Mouse (Mus musculus) lung, postnatal 4 days (tissue): Measurements from ENCODE around the gene Dlk2.

ENCODE experiments used
- DNase-seq, 2 experiments: peaks; one replicate each; pipeline ENCODE4 v3.0.0; 2021

Dlk2 gene

DNA sequence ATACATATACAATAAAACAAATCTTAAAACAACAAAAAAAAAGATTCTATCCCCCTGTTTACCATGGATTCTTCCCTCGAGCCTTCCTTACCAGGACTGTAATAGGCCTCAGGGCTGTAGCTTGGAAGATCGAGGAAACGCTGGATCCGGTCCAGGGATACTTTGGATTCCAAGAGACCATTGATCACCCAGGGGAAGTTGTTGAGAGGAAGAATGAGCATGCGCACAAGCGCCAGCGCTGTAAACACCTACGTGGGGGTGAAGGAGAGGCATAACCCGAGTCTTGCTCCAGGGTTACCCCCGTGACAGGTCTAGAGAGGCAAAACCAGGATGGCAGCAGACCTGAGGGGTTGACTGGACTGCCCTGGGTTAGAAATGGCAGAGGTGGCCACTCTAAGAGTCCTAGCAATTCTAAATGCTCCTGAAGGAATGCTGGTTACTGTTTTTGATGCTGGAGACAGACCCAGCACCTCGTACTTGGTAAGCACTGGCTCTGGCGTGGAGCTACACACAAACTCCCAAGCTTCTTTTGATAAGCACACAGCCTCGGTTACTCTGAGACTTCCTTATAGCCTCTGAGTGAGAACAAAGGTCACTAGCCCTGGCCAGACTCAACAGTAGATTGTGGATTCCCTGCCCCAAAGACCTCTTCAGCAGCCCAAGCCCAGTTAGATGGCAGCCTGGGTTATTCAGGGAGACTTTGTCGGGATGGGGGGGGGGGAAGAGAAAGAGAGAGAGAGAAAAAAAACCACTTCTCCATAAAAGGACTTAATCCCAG, 25.0 kb downstream of the Dlk2 start:
- DNase-seq, result no peak

DNA sequence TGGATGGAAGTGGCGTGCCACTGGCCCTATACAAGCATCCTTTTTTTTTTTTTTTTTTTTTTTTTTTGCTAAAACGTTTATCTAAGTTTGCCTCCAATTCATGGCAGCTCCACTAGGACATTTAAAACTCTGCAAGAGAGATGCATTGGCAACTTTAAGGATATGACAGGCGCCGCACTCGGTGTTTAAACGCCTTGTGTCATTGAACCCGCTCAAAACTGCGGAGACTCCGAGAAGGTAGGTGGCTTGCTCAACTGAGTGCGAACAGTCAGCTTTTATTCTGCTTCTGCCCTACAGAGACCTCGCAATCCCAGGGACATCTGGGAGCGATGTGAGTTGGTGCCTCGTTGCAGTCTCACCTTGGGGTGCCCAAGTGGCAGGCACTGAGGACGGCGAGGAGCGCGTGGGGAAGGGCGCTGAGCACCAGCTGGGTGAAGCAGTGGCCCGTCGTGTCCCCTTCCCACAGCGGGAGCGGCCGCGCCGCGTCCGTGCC, 30.2 kb downstream of the Dlk2 start:
- DNase-seq, result no peak

DNA sequence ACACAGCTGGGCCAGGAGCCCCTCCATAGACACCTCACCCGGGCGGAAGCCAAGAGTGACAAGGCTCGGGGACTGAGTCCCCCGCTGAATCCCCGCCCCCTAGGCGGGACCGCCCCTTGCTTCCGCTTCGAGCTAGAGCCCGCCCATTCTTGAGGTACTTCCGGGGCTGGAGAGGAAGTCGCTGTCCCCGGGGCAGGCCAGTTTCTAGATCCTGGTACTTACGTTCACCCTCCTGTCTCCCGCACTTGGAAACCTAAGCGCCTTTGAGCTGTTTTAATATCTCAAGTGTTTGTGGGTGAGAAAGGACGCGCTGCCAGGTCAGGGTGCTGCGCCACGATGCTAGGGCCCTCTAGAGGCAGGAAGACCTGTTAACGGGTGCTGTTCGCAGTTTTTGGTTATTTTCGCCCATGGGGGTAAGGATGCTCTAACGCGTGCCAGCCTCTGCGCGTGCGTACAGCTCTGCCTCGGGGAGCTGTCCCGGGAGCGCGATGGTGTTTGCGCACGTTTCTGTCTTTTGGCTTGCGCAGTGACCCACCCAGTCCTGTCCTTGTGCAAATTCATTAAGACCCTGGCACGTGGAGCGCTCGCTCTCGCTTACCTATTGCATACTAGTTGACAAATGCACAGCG, 30.8 kb downstream of the Dlk2 start, which contains the start of gene Abcc10:
TSS of gene Abcc10 (minus strand) at position 447 of the 629 bp plus-strand sequence.
- DNase-seq, result peak; percentile 97 to 98

DNA sequence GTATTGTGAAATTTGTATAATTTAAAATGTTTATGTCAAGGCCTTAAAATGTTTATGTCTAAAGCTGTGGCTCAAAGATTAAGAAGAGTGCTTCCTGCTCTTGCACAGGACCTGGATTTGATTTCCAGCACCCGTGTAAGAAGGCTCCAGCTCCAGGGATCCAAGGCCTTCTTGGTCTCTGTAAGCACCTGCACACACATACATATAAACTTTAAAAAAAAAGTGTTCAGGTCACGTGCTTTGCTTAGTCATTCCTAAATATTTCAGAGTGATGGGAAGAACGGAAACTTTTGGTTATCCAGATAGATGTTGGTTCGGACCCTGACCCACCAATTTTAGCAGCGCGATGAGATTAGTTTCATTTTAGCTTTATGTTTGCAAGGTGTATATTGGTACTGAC, 31.5 kb downstream of the Dlk2 start:
- no peak for DNase-seq

DNA sequence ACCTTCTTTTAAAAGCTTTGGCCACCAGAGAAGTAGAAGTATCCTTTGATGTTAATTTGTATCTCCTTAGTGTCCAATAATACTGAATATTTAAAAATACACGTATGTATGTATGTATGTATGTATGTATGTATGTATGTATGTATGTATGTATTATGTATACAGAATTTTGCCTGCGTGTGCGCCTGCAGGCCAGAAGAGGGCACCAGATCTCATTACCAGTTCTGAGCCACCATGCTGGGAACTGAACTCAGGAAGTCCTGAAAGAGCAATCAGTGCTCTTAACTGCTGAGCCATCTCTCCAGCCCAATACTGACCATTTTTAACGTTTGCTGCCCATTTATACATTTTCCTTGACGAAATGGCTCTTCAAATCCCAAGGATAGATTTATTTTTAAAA, 39.3 kb downstream of the Dlk2 start:
- DNase-seq, result peak in 1 of 2 experiments; percentile 25

DNA sequence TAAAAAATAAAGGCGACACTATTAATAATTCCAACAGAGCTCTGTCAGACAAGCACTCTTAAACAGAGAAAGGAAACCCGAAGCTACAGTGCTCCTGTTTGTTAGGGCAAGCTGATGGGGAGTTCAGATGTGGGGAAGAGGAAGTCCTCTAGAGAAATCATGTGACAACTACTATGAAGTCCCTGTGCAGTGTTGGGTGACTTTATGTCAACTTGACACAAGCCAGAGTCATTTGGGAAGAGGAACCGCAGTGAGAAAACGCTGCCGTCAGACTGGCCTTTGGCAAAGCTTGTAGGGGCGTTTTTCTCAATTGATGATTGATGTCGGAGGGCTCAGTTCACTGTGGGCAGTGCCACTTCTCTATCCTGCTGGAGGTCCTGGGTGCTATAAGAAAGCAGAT, 44.0 kb downstream of the Dlk2 start:
- no peak for DNase-seq

DNA sequence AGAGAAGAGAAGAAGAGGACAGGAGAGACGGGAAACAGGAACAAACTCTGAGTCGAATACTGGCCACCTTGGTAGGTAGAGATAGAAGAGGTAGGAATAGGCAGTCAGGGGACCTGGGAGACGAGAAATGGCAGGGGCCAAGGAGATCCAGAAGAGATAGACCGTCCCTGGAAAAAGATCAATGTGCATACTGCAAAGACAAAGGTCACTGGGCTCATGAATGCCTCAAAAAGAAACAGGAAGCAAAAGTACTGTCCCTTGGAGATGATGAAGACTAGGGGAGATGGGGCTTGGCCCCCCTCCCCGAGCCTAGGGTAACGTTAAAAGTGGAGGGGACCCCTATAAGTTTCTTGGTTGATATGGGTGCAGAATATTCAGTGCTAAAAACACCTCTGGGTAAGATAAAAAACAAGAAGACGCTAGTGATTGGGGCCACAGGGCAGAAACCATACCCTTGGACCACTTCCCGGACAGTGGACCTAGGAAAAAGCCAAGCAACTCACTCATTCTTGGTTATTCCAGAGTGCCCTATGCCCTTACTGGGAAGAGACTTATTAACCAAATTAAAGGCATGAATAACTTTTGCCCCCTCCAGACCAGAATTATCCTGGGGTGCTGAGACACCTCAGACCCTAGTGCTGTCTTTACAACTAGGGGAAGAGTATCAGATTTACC, 53.9 kb downstream of the Dlk2 start:
- no peak for DNase-seq
